Mouse (Mus musculus): ENCODE measurements around the gene Trnau1ap. TPM values are rescaled to one million over a fixed set of nuclear protein-coding genes. Genes with fewer than 3 reads are reported as not detected.

Gene Trnau1ap
- polyA plus RNA-seq, 1 experiment from 2014 or later: 72.8 TPM

DNA sequence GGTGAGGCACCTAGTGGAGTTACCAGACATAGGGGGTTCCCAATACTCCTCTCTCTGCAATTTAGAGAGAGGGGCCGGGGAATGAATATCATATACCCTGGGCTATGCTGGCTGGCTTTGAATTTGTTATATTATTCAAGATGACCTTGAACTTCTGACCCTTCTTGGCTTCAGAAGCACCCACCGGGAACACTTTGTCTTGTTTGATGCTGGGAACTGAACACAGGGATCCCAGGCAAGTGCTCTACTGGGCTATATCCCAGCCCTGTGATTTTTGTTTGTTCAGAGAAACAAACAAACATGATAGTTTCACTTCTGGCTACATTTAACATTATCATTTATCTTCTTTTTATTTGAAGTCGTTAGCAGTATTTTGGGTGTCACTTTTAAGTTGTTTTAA, 26.1 kb upstream of the Trnau1ap start:
- Histone ChIP-seq H3K9ac (ENCODE audit: low read length) (no peak overlapping the region), H3K27ac (ENCODE audit: low read depth) (no peak overlapping the region), H3K27me3 (replicated peaks; ENCODE audit: control insufficient read depth, insufficient read depth, low read length) (no peaks in the 10 kb centered on the region), H3K4me2 (ENCODE audit: low read length) (no peak overlapping the region), H3K4me3 (ENCODE audit: low read depth, low read length) (no peak overlapping the region), H3K9me3 (ENCODE audit: control insufficient read depth, low read length) (no peaks in the 10 kb centered on the region), H3K4me1 (replicated peaks; ENCODE audit: control insufficient read depth, insufficient read depth, low read length) (peaks cover 8% of the 10 kb centered on the region; the same call in 1 of the 2 replicates), H3K36me3 (ENCODE audit: control insufficient read depth, insufficient read depth, low read length) (peaks cover 47% of the 10 kb centered on the region)
- ATAC-seq (replicated peaks; ENCODE audit: low FRiP score, low TSS enrichment, low read depth) (no peak), DNase-seq (ENCODE audit: low spot score) (no peak)
- 92% methylated on average over 3 of the region's 3 CpGs for WGBS

DNA sequence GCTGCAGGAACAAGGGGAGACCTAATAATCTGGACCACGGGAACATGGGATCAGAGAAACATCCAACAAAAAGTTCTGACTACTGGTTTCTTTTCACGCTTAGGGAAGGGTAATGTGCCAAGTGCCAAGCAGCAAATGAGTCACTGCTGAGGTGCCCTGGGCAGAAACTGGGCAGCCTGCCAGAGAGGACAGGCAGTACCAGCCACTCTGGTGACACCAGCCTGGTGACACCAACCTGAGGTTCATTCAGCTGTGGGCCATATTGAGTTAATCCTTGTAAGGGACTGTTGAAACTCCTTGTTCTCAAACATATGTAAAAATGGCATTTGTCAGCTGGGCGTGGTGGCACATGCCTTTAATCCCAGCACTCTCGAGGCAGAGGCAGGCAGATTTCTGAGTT, 25.2 kb upstream of the Trnau1ap start:
- H3K4me1 ChIP-seq (replicated peaks; ENCODE audit: control insufficient read depth, insufficient read depth, low read length): peaks cover 8% of the 10 kb centered on the region; the same call in 1 of the 2 replicates
- H3K36me3 ChIP-seq (ENCODE audit: control insufficient read depth, insufficient read depth, low read length): peaks cover 42% of the 10 kb centered on the region
- no peaks in the 10 kb centered on the region for H3K27me3 ChIP-seq (replicated peaks; ENCODE audit: control insufficient read depth, insufficient read depth, low read length)
- H3K4me3 ChIP-seq (ENCODE audit: low read depth, low read length): no peak overlapping the region
- WGBS: 86% methylated on average over 4 of the region's 4 CpGs
- no peak overlapping the region for H3K27ac ChIP-seq (ENCODE audit: low read depth)
- DNase-seq (ENCODE audit: low spot score): no peak
- H3K9me3 ChIP-seq (ENCODE audit: control insufficient read depth, low read length): no peaks in the 10 kb centered on the region
- ATAC-seq (replicated peaks; ENCODE audit: low FRiP score, low TSS enrichment, low read depth): no peak
- no peak overlapping the region for H3K4me2 ChIP-seq (ENCODE audit: low read length)
- H3K9ac ChIP-seq (ENCODE audit: low read length): no peak overlapping the region

DNA sequence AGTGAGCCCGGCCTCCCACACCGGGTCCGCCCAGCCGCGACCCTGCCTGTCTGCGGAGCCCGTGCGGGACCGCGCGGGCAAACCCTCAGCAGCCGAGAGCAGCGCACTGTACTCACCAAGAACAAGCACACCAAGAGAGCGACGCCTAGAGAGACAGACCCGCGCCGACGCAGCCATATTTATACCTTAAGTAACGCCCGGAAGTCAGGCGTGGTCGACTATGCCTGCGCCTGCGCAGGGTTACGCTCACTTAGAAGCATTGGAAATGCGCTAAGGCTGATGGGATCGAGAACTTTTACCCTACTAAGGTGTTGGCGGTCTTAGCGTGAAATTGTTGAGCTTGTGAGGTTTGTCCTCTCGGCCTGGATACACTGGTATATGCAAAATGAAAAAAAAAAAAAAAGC, 24.1 kb upstream of the Trnau1ap start, which contains the start of gene Rcc1:
TSS of gene Rcc1 (minus strand) at position 125 of the 405 bp plus-strand sequence.
- WGBS: under 1% methylated on average over 31 of the region's 31 CpGs
- Histone ChIP-seq H3K27ac (ENCODE audit: low read depth) (peak within 1 kb of the TSS; percentile 84), H3K9ac (ENCODE audit: low read length) (peak within 1 kb of the TSS; percentile 87), H3K4me1 (replicated peaks; ENCODE audit: control insufficient read depth, insufficient read depth, low read length) (peaks cover 8% of the 10 kb centered on the region; the same call in 1 of the 2 replicates), H3K36me3 (ENCODE audit: control insufficient read depth, insufficient read depth, low read length) (peaks cover 31% of the 10 kb centered on the region), H3K4me2 (ENCODE audit: low read length) (peak within 1 kb of the TSS; percentile 77), H3K4me3 (ENCODE audit: low read depth, low read length) (peak within 1 kb of the TSS; percentile 74), H3K27me3 (replicated peaks; ENCODE audit: control insufficient read depth, insufficient read depth, low read length) (no peaks in the 10 kb centered on the region), H3K9me3 (ENCODE audit: control insufficient read depth, low read length) (no peaks in the 10 kb centered on the region)
- DNase-seq (ENCODE audit: low spot score): peak; percentile 97
- peak; percentile 89 for ATAC-seq (replicated peaks; ENCODE audit: low FRiP score, low TSS enrichment, low read depth)

DNA sequence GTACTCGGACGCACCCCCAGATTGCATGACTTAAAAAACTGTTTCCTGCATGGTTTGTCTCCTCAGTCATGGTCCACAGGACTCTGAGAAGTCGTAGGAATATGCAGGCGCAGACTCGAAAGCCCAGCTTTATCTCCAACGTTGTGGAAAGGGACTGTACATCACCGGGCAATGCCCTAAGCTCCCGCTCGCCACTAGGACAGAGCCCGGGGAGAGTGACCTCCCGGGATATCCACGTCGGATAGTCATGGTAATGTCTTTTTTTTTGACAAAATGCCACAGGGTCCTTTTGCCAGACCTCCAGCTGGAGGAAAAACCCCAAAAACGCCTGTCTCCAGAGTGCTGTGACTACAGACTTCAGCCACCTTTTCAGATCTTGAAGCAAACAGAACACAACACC, 23.4 kb upstream of the Trnau1ap start:
- DNase-seq (ENCODE audit: low spot score) (peak; percentile 66), ATAC-seq (replicated peaks; ENCODE audit: low FRiP score, low TSS enrichment, low read depth) (no peak)
- WGBS: 0% methylated on average over 14 of the region's 14 CpGs
- H3K4me2 ChIP-seq (ENCODE audit: low read length): peak overlapping the region; percentile 77
- H3K27ac ChIP-seq (ENCODE audit: low read depth): peak overlapping the region; percentile 84
- no peaks in the 10 kb centered on the region for H3K9me3 ChIP-seq (ENCODE audit: control insufficient read depth, low read length)
- H3K27me3 ChIP-seq (replicated peaks; ENCODE audit: control insufficient read depth, insufficient read depth, low read length): no peaks in the 10 kb centered on the region
- H3K4me1 ChIP-seq (replicated peaks; ENCODE audit: control insufficient read depth, insufficient read depth, low read length): peaks cover 8% of the 10 kb centered on the region; the same call in 1 of the 2 replicates
- peaks cover 24% of the 10 kb centered on the region for H3K36me3 ChIP-seq (ENCODE audit: control insufficient read depth, insufficient read depth, low read length)
- H3K9ac ChIP-seq (ENCODE audit: low read length): peak overlapping the region; percentile 87
- H3K4me3 ChIP-seq (ENCODE audit: low read depth, low read length): peak overlapping the region; percentile 74

DNA sequence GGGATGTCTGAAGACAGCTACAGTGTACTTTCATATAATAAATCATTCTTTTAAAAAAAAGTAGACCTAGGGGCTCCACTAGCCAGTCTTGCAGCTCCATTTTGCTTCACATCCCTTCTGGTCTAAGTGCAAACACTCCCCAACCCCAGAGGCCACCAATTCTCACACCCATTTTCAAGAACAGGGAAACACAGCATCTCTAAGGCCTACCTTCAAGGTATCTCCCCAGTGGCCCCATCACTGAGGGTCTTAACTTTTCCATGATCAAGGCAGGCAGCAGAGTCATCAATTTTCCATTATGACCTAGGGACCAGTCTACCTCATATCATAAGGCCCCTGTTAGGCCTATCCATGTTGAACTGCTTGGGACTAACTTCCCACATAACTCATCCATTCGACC, 22.1 kb upstream of the Trnau1ap start:
- H3K36me3 ChIP-seq (ENCODE audit: control insufficient read depth, insufficient read depth, low read length): peaks cover 12% of the 10 kb centered on the region
- H3K9ac ChIP-seq (ENCODE audit: low read length): no peak overlapping the region
- peak overlapping the region; percentile 77 for H3K4me2 ChIP-seq (ENCODE audit: low read length)
- H3K27ac ChIP-seq (ENCODE audit: low read depth): no peak overlapping the region
- H3K27me3 ChIP-seq (replicated peaks; ENCODE audit: control insufficient read depth, insufficient read depth, low read length): no peaks in the 10 kb centered on the region
- peaks cover 8% of the 10 kb centered on the region; the same call in 1 of the 2 replicates for H3K4me1 ChIP-seq (replicated peaks; ENCODE audit: control insufficient read depth, insufficient read depth, low read length)
- H3K4me3 ChIP-seq (ENCODE audit: low read depth, low read length): peak overlapping the region; percentile 74
- H3K9me3 ChIP-seq (ENCODE audit: control insufficient read depth, low read length): no peaks in the 10 kb centered on the region
- no peak for DNase-seq (ENCODE audit: low spot score)
- no peak for ATAC-seq (replicated peaks; ENCODE audit: low FRiP score, low TSS enrichment, low read depth)
- 50% methylated on average over 1 of the region's 1 CpGs for WGBS

DNA sequence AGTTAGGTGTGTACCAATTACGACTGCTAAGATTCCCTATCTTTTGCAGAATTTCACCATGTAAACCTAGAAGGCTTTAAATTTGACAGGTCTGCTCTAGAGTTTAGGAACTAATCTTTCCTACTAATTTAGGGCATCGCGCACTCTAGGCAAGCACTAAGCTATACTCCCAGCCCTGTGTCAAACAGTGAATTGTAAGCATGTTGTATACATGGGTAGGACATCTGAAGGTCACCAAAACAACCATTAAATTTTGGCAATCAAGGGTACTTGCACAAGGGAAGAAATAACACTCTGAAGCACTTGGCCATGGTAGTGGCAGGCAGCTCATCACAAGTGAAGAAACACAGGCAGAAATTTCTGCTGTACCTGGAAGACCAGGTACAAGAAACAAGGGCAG, 21.5 kb upstream of the Trnau1ap start:
- no peak overlapping the region for H3K9ac ChIP-seq (ENCODE audit: low read length)
- WGBS: 74% methylated on average over 3 of the region's 3 CpGs
- H3K27ac ChIP-seq (ENCODE audit: low read depth): no peak overlapping the region
- H3K4me2 ChIP-seq (ENCODE audit: low read length): peak overlapping the region; percentile 77; the same call in 1 of the 2 replicates
- H3K9me3 ChIP-seq (ENCODE audit: control insufficient read depth, low read length): no peaks in the 10 kb centered on the region
- no peak for ATAC-seq (replicated peaks; ENCODE audit: low FRiP score, low TSS enrichment, low read depth)
- H3K4me1 ChIP-seq (replicated peaks; ENCODE audit: control insufficient read depth, insufficient read depth, low read length): peaks cover 8% of the 10 kb centered on the region; the same call in 1 of the 2 replicates
- H3K4me3 ChIP-seq (ENCODE audit: low read depth, low read length): no peak overlapping the region
- H3K27me3 ChIP-seq (replicated peaks; ENCODE audit: control insufficient read depth, insufficient read depth, low read length): no peaks in the 10 kb centered on the region
- H3K36me3 ChIP-seq (ENCODE audit: control insufficient read depth, insufficient read depth, low read length): peaks cover 12% of the 10 kb centered on the region
- DNase-seq (ENCODE audit: low spot score): no peak

DNA sequence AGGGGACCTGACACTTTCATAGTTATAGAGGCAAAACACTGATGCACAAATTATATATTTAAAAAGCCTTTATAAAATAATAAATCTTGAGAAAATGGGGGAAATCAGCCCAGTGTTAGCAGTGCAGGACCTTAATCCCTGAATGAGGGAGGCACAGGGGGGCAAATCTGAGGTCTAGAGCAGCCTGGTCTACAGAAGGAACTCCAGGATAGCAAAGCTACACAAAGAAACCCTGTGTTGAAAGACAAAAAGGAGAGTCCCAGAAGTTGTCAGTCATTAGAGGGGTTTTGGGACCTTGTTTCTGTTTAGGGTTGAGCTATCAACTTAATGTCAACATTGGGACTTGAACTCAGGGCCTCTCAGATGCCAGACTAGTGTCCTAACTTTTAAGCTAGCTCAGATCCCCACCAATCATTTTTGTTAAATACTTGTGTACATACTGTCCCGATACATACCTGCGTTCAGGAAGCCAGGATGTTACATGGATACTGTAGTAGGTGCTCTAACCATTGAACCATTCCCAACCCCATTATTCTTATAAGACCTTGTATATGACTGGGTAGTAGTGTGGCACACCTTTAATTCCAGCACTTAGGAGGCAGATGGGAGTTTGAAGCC, 20.9 kb upstream of the Trnau1ap start:
- Histone ChIP-seq H3K36me3 (ENCODE audit: control insufficient read depth, insufficient read depth, low read length) (peaks cover 12% of the 10 kb centered on the region), H3K4me2 (ENCODE audit: low read length) (no peak overlapping the region), H3K9me3 (ENCODE audit: control insufficient read depth, low read length) (no peaks in the 10 kb centered on the region), H3K4me3 (ENCODE audit: low read depth, low read length) (no peak overlapping the region), H3K27ac (ENCODE audit: low read depth) (no peak overlapping the region), H3K27me3 (replicated peaks; ENCODE audit: control insufficient read depth, insufficient read depth, low read length) (no peaks in the 10 kb centered on the region), H3K4me1 (replicated peaks; ENCODE audit: control insufficient read depth, insufficient read depth, low read length) (peaks cover 8% of the 10 kb centered on the region; the same call in 1 of the 2 replicates), H3K9ac (ENCODE audit: low read length) (no peak overlapping the region)
- WGBS: 46% methylated on average over 2 of the region's 2 CpGs
- ATAC-seq (replicated peaks; ENCODE audit: low FRiP score, low TSS enrichment, low read depth): no peak
- DNase-seq (ENCODE audit: low spot score): no peak

DNA sequence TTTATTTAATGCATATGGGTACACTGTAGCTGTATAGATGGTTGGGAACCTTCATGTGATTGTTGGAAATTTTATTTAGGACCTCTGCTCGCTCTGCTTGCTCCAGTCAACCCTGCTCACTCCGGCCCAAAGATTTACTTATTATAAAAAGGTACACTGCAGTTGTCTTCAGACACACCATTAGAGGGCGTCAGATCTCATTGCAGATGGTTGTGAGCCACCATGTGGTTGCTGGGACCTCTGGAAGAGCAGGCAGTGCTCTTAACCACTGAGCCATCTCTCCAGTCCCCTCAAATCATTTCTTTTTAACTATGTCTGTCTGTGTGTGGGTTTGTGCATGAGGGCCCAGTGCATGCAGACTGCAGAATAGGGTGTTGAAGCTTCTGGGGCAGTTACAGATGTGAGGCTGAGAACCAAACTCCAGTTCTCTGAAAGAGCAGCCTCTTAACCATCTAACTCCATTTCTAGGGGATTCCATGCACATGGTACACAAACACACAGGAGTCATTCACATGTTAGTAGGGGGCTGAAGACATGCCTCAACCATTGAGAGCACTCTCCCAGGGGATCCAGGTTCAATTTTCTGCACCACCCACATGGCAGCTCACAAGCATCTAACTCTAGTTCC, 20.3 kb upstream of the Trnau1ap start:
- Histone ChIP-seq H3K9me3 (ENCODE audit: control insufficient read depth, low read length) (no peaks in the 10 kb centered on the region), H3K36me3 (ENCODE audit: control insufficient read depth, insufficient read depth, low read length) (peaks cover 12% of the 10 kb centered on the region), H3K27me3 (replicated peaks; ENCODE audit: control insufficient read depth, insufficient read depth, low read length) (no peaks in the 10 kb centered on the region), H3K9ac (ENCODE audit: low read length) (no peak overlapping the region), H3K27ac (ENCODE audit: low read depth) (no peak overlapping the region), H3K4me2 (ENCODE audit: low read length) (no peak overlapping the region), H3K4me1 (replicated peaks; ENCODE audit: control insufficient read depth, insufficient read depth, low read length) (peaks cover 11% of the 10 kb centered on the region), H3K4me3 (ENCODE audit: low read depth, low read length) (no peak overlapping the region)
- ATAC-seq (replicated peaks; ENCODE audit: low FRiP score, low TSS enrichment, low read depth) (no peak), DNase-seq (ENCODE audit: low spot score) (no peak)
- WGBS: 62% methylated on average over 3 of the region's 3 CpGs
